Mouse (Mus musculus): ENCODE measurements at regions not wholly inside any gene's neighbourhood (a gene's known extent, or its start where the extent isn't known, plus 50 kb on each side); places are given as distances from the start of the nearest gene placed in this dataset.
A peak's percentile ranks its signal among the peaks of the same experiment; 100 is the strongest.
"Not testable (repeated sequence)": the region's sequence is repeated elsewhere in the genome, so short reads cannot be mapped to it uniquely, and the experiment has no call there.

GRCm38 (mm10) chr11:20390622-20391021 is 58.1 kb upstream of the Slc1a4 start:
- no peaks in the 10 kb centered on the region for H3K4me1 ChIP-seq (ENCODE audit: control insufficient read depth, insufficient read depth, low read length)
- no peak for TF ChIP-seq CTCF (IDR thresholded peaks at IDR 0.05; ENCODE audit: low read depth, low read length)
- TF ChIP-seq POLR2A (IDR thresholded peaks at IDR 0.05; ENCODE audit: borderline replicate concordance, low read depth, low read length) = no peak
- H3K27ac ChIP-seq (ENCODE audit: insufficient read depth, low read depth, low read length) = no peak overlapping the region
- H3K4me3 ChIP-seq (ENCODE audit: insufficient read depth, low read length) = no peak overlapping the region

- not testable (repeated sequence) for H3K27ac ChIP-seq (ENCODE audit: insufficient read depth, low read depth, low read length); H3K4me3 ChIP-seq (ENCODE audit: insufficient read depth, low read length); H3K4me1 ChIP-seq (ENCODE audit: control insufficient read depth, insufficient read depth, low read length)
Observed at GRCm38 (mm10) chr11:20393302-20393701, 60.8 kb upstream of the Slc1a4 start.

GRCm38 (mm10) chr11:20393807-20394206 is 61.3 kb upstream of the Slc1a4 start:
- not testable (repeated sequence) for H3K4me3 ChIP-seq (ENCODE audit: insufficient read depth, low read length); H3K27ac ChIP-seq (ENCODE audit: insufficient read depth, low read depth, low read length); H3K4me1 ChIP-seq (ENCODE audit: control insufficient read depth, insufficient read depth, low read length)

GRCm38 (mm10) chr11:20395848-20396203 is 63.3 kb upstream of the Slc1a4 start:
- no peak overlapping the region for H3K27ac ChIP-seq (ENCODE audit: insufficient read depth, low read depth, low read length)
- no peaks in the 10 kb centered on the region for H3K4me1 ChIP-seq (ENCODE audit: control insufficient read depth, insufficient read depth, low read length)
- TF ChIP-seq CTCF (IDR thresholded peaks at IDR 0.05; ENCODE audit: low read depth, low read length) = no peak
- TF ChIP-seq POLR2A (IDR thresholded peaks at IDR 0.05; ENCODE audit: borderline replicate concordance, low read depth, low read length) = no peak
- H3K4me3 ChIP-seq (ENCODE audit: insufficient read depth, low read length) = no peak overlapping the region

GRCm38 (mm10) chr11:20396204-20396848 is 63.8 kb upstream of the Slc1a4 start:
- TF ChIP-seq CTCF (IDR thresholded peaks at IDR 0.05; ENCODE audit: low read depth, low read length) (no peak), POLR2A (IDR thresholded peaks at IDR 0.05; ENCODE audit: borderline replicate concordance, low read depth, low read length) (no peak)
- H3K4me3 ChIP-seq (ENCODE audit: insufficient read depth, low read length) = no peak overlapping the region
- no peak overlapping the region for H3K27ac ChIP-seq (ENCODE audit: insufficient read depth, low read depth, low read length)
- no peaks in the 10 kb centered on the region for H3K4me1 ChIP-seq (ENCODE audit: control insufficient read depth, insufficient read depth, low read length)

- TF ChIP-seq POLR2A (IDR thresholded peaks at IDR 0.05; ENCODE audit: borderline replicate concordance, low read depth, low read length) = no peak
- TF ChIP-seq CTCF (IDR thresholded peaks at IDR 0.05; ENCODE audit: low read depth, low read length) = no peak
- Histone ChIP-seq H3K27ac (ENCODE audit: insufficient read depth, low read depth, low read length) (no peak overlapping the region), H3K4me3 (ENCODE audit: insufficient read depth, low read length) (no peak overlapping the region), H3K4me1 (ENCODE audit: control insufficient read depth, insufficient read depth, low read length) (no peaks in the 10 kb centered on the region)
Observed at GRCm38 (mm10) chr11:20396884-20397283, 64.4 kb upstream of the Slc1a4 start.

- peak; percentile 54; the same call in 1 of the 2 replicates for TF ChIP-seq CTCF (IDR thresholded peaks at IDR 0.05; ENCODE audit: low read depth, low read length)
- no peak for TF ChIP-seq POLR2A (IDR thresholded peaks at IDR 0.05; ENCODE audit: borderline replicate concordance, low read depth, low read length)
- Histone ChIP-seq H3K27ac (ENCODE audit: insufficient read depth, low read depth, low read length) (no peak overlapping the region), H3K4me1 (ENCODE audit: control insufficient read depth, insufficient read depth, low read length) (peaks cover 5% of the 10 kb centered on the region), H3K4me3 (ENCODE audit: insufficient read depth, low read length) (no peak overlapping the region)
Observed at GRCm38 (mm10) chr11:20400302-20401234, 68.1 kb upstream of the Slc1a4 start.

- Histone ChIP-seq H3K4me1 (ENCODE audit: control insufficient read depth, insufficient read depth, low read length) (peaks cover 5% of the 10 kb centered on the region), H3K27ac (ENCODE audit: insufficient read depth, low read depth, low read length) (no peak overlapping the region)
- TF ChIP-seq CTCF (IDR thresholded peaks at IDR 0.05; ENCODE audit: low read depth, low read length) (no peak), POLR2A (IDR thresholded peaks at IDR 0.05; ENCODE audit: borderline replicate concordance, low read depth, low read length) (no peak)
Observed at GRCm38 (mm10) chr11:20403456-20403855, 70.9 kb upstream of the Slc1a4 start.

GRCm38 (mm10) chr11:20404476-20404875 is 72.0 kb upstream of the Slc1a4 start:
- H3K4me1 ChIP-seq (ENCODE audit: control insufficient read depth, insufficient read depth, low read length) = peaks cover 5% of the 10 kb centered on the region
- H3K4me3 ChIP-seq (ENCODE audit: insufficient read depth, low read length) = no peak overlapping the region
- H3K27ac ChIP-seq (ENCODE audit: insufficient read depth, low read depth, low read length) = no peak overlapping the region
- no peak for TF ChIP-seq POLR2A (IDR thresholded peaks at IDR 0.05; ENCODE audit: borderline replicate concordance, low read depth, low read length)
- TF ChIP-seq CTCF (IDR thresholded peaks at IDR 0.05; ENCODE audit: low read depth, low read length) = no peak

More at GRCm38 (mm10) chr11:20403456-20403855, 70.9 kb upstream of the Slc1a4 start:
- H3K4me3 ChIP-seq (ENCODE audit: insufficient read depth, low read length) = no peak overlapping the region

- Histone ChIP-seq H3K4me1 (ENCODE audit: control insufficient read depth, insufficient read depth, low read length) (no peaks in the 10 kb centered on the region), H3K4me3 (ENCODE audit: insufficient read depth, low read length) (no peak overlapping the region), H3K27ac (ENCODE audit: insufficient read depth, low read depth, low read length) (no peak overlapping the region)
- TF ChIP-seq CTCF (IDR thresholded peaks at IDR 0.05; ENCODE audit: low read depth, low read length) (no peak), POLR2A (IDR thresholded peaks at IDR 0.05; ENCODE audit: borderline replicate concordance, low read depth, low read length) (no peak)
Observed at GRCm38 (mm10) chr11:20418141-20418540, 85.6 kb upstream of the Slc1a4 start.
